Mouse (Mus musculus) lung, postnatal 0 days (tissue): Measurements from ENCODE around the gene Btbd35f6.
"Not testable (repeated sequence)": the region's sequence is repeated elsewhere in the genome, so short reads cannot be mapped to it uniquely, and the experiment has no call there.

Source experiments
- CTCF ChIP-seq: IDR thresholded peaks from 2 replicates; pipeline ENCODE4 v1.5.1; 2016; ENCODE audit warnings: antibody characterized with exemption, mild to moderate bottlenecking
- EP300 ChIP-seq: IDR thresholded peaks from 2 replicates; pipeline ENCODE4 v1.6.1; 2016; ENCODE audit warnings: antibody characterized with exemption, mild to moderate bottlenecking, control low read depth

DNA sequence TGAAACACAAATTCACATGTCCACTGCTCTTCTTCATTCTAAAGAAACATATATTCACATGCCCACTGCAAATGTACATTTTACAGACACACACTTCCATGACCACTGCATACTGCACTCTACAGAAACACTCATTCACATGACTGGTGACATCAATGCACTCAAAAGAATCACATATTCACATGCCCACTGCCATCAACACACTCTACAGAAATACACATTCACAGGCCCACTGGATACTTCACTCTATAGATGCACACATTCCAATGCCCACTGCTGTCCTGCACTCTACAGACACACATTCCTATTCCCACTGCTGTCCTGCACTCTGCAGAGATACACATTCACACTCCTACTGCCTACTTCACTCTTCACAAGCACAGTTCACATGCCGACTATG lies 30.0 kb downstream of the Btbd35f6 start:
- not testable (repeated sequence) for TF ChIP-seq CTCF, EP300
